Mouse (Mus musculus) MEL (cell line): Measurements from ENCODE around the gene Echdc3. TPM values are rescaled to one million over a fixed set of nuclear protein-coding genes. Genes with fewer than 3 reads are reported as not detected.

Experiments used
- DNase-seq: peaks from one replicate; pipeline ENCODE4 v3.0.0; 2011; ENCODE audit warnings: low read depth, low spot score
- H3K27ac ChIP-seq: 2 replicates; pipeline ENCODE4 v1.5.1; 2012; ENCODE audit warnings: low read depth, mild to moderate bottlenecking, control low read depth, low read length, moderate library complexity; ENCODE audit not compliant: control insufficient read depth
- H3K27me3 ChIP-seq, 2 experiments: fragments of 150-350 bp in 1 of 2; sonication (generic) in 1 of 2; 2 replicates each; pipeline ENCODE4 v1.6.1; 2012; ENCODE audit warnings: low read length in 2 of 2, mild to moderate bottlenecking in 2 of 2, improper control_type of control experiment in 1 of 2, moderate library complexity in 1 of 2; ENCODE audit not compliant: insufficient read depth in 2 of 2, control insufficient read depth in 1 of 2
- H3K36me3 ChIP-seq, 2 experiments: 2 replicates each; pipeline ENCODE4 v1.6.1; 2012 to 2014; ENCODE audit warnings: low read length in 2 of 2, improper control_type of control experiment in 1 of 2, inconsistent platforms in 1 of 2, mild to moderate bottlenecking in 1 of 2; ENCODE audit not compliant: insufficient read depth in 2 of 2, control insufficient read depth in 1 of 2
- H3K4me1 ChIP-seq, 2 experiments: fragments of 150-350 bp in 1 of 2; sonication (generic) in 1 of 2; 2 replicates each; pipeline ENCODE4 v1.6.1; 2012; ENCODE audit warnings: low read length in 2 of 2, improper control_type of control experiment in 1 of 2, mild to moderate bottlenecking in 1 of 2; ENCODE audit not compliant: insufficient read depth in 2 of 2, control insufficient read depth in 1 of 2
- H3K4me3 ChIP-seq, 2 experiments: fragments of 150-350 bp in 1 of 2; sonication (generic) in 1 of 2; 2 replicates each; pipeline ENCODE4 v1.5.1; 2012; ENCODE audit warnings: low read depth in 2 of 2, low read length in 2 of 2, mild to moderate bottlenecking in 2 of 2, moderate library complexity in 2 of 2, control low read depth in 1 of 2, improper control_type of control experiment in 1 of 2; ENCODE audit not compliant: control insufficient read depth in 1 of 2, insufficient read depth in 1 of 2
- H3K79me2 ChIP-seq: 2 replicates; pipeline ENCODE4 v1.6.1; 2012; ENCODE audit warnings: mild to moderate bottlenecking, low read length, moderate library complexity; ENCODE audit not compliant: control insufficient read depth, poor library complexity, insufficient read depth
- H3K9ac ChIP-seq: 2 replicates; pipeline ENCODE4 v1.6.1; 2012; ENCODE audit warnings: low read depth, mild to moderate bottlenecking, control low read depth, low read length, moderate library complexity; ENCODE audit not compliant: control insufficient read depth, poor library complexity, severe bottlenecking
- H3K9me3 ChIP-seq: fragments of 150-350 bp; sonication (generic); replicated peaks from 2 replicates; pipeline ENCODE4 v1.6.1; 2012; ENCODE audit warnings: mild to moderate bottlenecking, low read length, improper control_type of control experiment, moderate library complexity; ENCODE audit not compliant: insufficient read depth
- BHLHE40 ChIP-seq: IDR thresholded peaks from 2 replicates; pipeline ENCODE4 v1.6.1; 2012; ENCODE audit warnings: low read depth, mild to moderate bottlenecking, inconsistent platforms, low read length, improper control_type of control experiment, borderline replicate concordance
- ELF1 ChIP-seq: IDR thresholded peaks from 2 replicates; pipeline ENCODE4 v1.6.1; 2014; ENCODE audit warnings: low read depth, mild to moderate bottlenecking, inconsistent platforms, low read length, improper control_type of control experiment, moderate library complexity
- EP300 ChIP-seq, 2 experiments: IDR thresholded peaks; 2 replicates each; pipeline ENCODE4 v1.6.1; 2011; ENCODE audit warnings: improper control_type of control experiment in 2 of 2, low read length in 2 of 2, low read depth in 1 of 2, mild to moderate bottlenecking in 1 of 2
- ETS1 ChIP-seq: IDR thresholded peaks from 2 replicates; pipeline ENCODE4 v1.6.1; 2012; ENCODE audit warnings: low read depth, mild to moderate bottlenecking, inconsistent platforms, low read length, improper control_type of control experiment, moderate library complexity
- GABPA ChIP-seq: IDR thresholded peaks from 2 replicates; pipeline ENCODE4 v1.6.1; 2012; ENCODE audit warnings: low read depth, mild to moderate bottlenecking, inconsistent platforms, low read length, improper control_type of control experiment, moderate library complexity
- HCFC1 ChIP-seq: IDR thresholded peaks from 2 replicates; pipeline ENCODE4 v1.6.1; 2012; ENCODE audit warnings: low read depth, mild to moderate bottlenecking, inconsistent platforms, low read length, improper control_type of control experiment, moderate library complexity
- KAT2A ChIP-seq: conservative IDR thresholded peaks from 2 replicates; pipeline ENCODE4 v1.6.1; 2012; ENCODE audit warnings: low read depth, low read length, improper control_type of control experiment, inconsistent platforms
- MAFK ChIP-seq: IDR thresholded peaks from 2 replicates; pipeline ENCODE4 v1.6.1; 2011; ENCODE audit warnings: low read depth, mild to moderate bottlenecking, low read length, improper control_type of control experiment, borderline replicate concordance
- NELFE ChIP-seq: IDR thresholded peaks from 2 replicates; pipeline ENCODE4 v1.6.1; 2011; ENCODE audit warnings: low read depth, low read length, improper control_type of control experiment
- SIN3A ChIP-seq: IDR thresholded peaks from 2 replicates; pipeline ENCODE4 v1.6.1; 2012; ENCODE audit warnings: low read length, improper control_type of control experiment, inconsistent platforms
- SMC3 ChIP-seq: IDR thresholded peaks from 2 replicates; pipeline ENCODE4 v1.6.1; 2011; ENCODE audit warnings: low read depth, low read length, improper control_type of control experiment
- TAL1 ChIP-seq: IDR thresholded peaks from 2 replicates; pipeline ENCODE4 v1.6.1; 2012; ENCODE audit warnings: mild to moderate bottlenecking, inconsistent platforms, low read length, moderate library complexity, mixed read lengths
- UBTF ChIP-seq: IDR thresholded peaks from 2 replicates; pipeline ENCODE4 v1.6.1; 2012; ENCODE audit warnings: low read depth, mild to moderate bottlenecking, inconsistent platforms, low read length, improper control_type of control experiment, moderate library complexity, borderline replicate concordance; ENCODE audit not compliant: insufficient read depth
- USF1 ChIP-seq: IDR thresholded peaks from 2 replicates; pipeline ENCODE4 v1.6.1; 2014; ENCODE audit warnings: low read depth, mild to moderate bottlenecking, inconsistent platforms, low read length, improper control_type of control experiment, moderate library complexity
- USF2 ChIP-seq, 2 experiments: IDR thresholded peaks; 2 replicates each; pipeline ENCODE4 v1.6.1; 2011 to 2012; ENCODE audit warnings: improper control_type of control experiment in 2 of 2, low read length in 2 of 2, borderline replicate concordance in 1 of 2, inconsistent platforms in 1 of 2, low read depth in 1 of 2, mild to moderate bottlenecking in 1 of 2; ENCODE audit not compliant: insufficient read depth in 1 of 2
- ZC3H11A ChIP-seq: IDR thresholded peaks from 2 replicates; pipeline ENCODE4 v1.6.1; 2012; ENCODE audit warnings: low read depth, mild to moderate bottlenecking, inconsistent platforms, low read length, improper control_type of control experiment
- ZKSCAN1 ChIP-seq: IDR thresholded peaks from 2 replicates; pipeline ENCODE4 v1.6.1; 2012; ENCODE audit warnings: low read depth, mild to moderate bottlenecking, inconsistent platforms, low read length, improper control_type of control experiment, moderate library complexity
- ZNF384 ChIP-seq: IDR thresholded peaks from 2 replicates; pipeline ENCODE4 v1.6.1; 2012; ENCODE audit warnings: low read depth, mild to moderate bottlenecking, inconsistent platforms, low read length, improper control_type of control experiment
- polyA plus RNA-seq, 2 experiments: library from polyadenylated mRNA; stranded (reverse) in 1 of 2; unstranded in 1 of 2; fragments of >175 nt in 1 of 2; fragments of >200 nt in 1 of 2; gene quantifications; 2 replicates each; pipeline versions ENCODE4 v1.2.1 to v1.2.4; 2012; ENCODE audit warnings: low replicate concordance in 2 of 2, low read depth in 1 of 2; ENCODE audit not compliant: insufficient read length in 2 of 2, insufficient read depth in 1 of 2, missing spikeins in 1 of 2
- total RNA-seq: library from RNA; depleted of rRNA; stranded (reverse); fragments of 300-350 nt; gene quantifications from 2 replicates; pipeline ENCODE4 v1.2.3, GENCODE M21; 2012

The Echdc3 gene
- total and polyA plus RNA-seq, 3 experiments, result not detected

- Histone ChIP-seq H3K27ac (no peak overlapping the region), H3K9me3 (no peaks in the 10 kb centered on the region), H3K4me3 (no peak overlapping the region), H3K79me2 (no peaks in the 10 kb centered on the region), H3K4me1 (peaks cover 4 to 39% of the 10 kb centered on the region in 2 experiments), H3K9ac (no peak overlapping the region), H3K27me3 (no peaks in the 10 kb centered on the region), H3K36me3 (peaks cover 0 to 33% of the 10 kb centered on the region in 2 experiments; a peak in 2 of 4 replicates)
- DNase-seq, result no peak
- no peak for TF ChIP-seq TAL1
- no peak for TF ChIP-seq ETS1
- TF ChIP-seq USF2 (IDR thresholded peaks at IDR 0.05; ENCODE audit: borderline replicate concordance in 1 of 2, insufficient read depth in 1 of 2, low read depth in 1 of 2, low read length in 2 of 2), result no peak
Observed at GRCm38 (mm10) chr2:6261201-6261672, 48.4 kb upstream of the Echdc3 start.

GRCm38 (mm10) chr2:6260661-6261060, 47.8 kb upstream of the Echdc3 start:
- DNase-seq, result no peak
- Histone ChIP-seq H3K4me1 (peaks cover 4 to 35% of the 10 kb centered on the region in 2 experiments), H3K9me3 (no peaks in the 10 kb centered on the region), H3K4me3 (no peak overlapping the region)
- TF ChIP-seq SIN3A, result no peak
- TF ChIP-seq UBTF, result no peak
- TF ChIP-seq USF1, result no peak
- no peak for TF ChIP-seq KAT2A
- no peak for TF ChIP-seq NELFE
- TF ChIP-seq ZNF384, result no peak
- no peak for TF ChIP-seq SMC3
- no peak for TF ChIP-seq MAFK
- no peak for TF ChIP-seq EP300 (IDR thresholded peaks at IDR 0.05; ENCODE audit: low read depth in 1 of 2, low read length in 2 of 2)
- TF ChIP-seq ELF1, result no peak
- TF ChIP-seq ZKSCAN1, result no peak
- TF ChIP-seq BHLHE40, result no peak
- no peak for TF ChIP-seq HCFC1
- no peak for TF ChIP-seq GABPA
- TF ChIP-seq ZC3H11A, result no peak
- TF ChIP-seq, all 39 proteins: peak for 0
- Histone ChIP-seq H3K79me2 (no peaks in the 10 kb centered on the region), H3K27ac (no peak overlapping the region), H3K27me3 (no peaks in the 10 kb centered on the region), H3K36me3 (peaks cover 0 to 32% of the 10 kb centered on the region in 2 experiments; a peak in 2 of 4 replicates), H3K9ac (no peak overlapping the region)
